Mouse (Mus musculus) myocyte (in vitro differentiated cells): ENCODE data around the gene Gak.

Source experiments
- CEBPB ChIP-seq: IDR thresholded peaks from 2 replicates; pipeline ENCODE4 v1.6.1; 2011; ENCODE audit warnings: mild to moderate bottlenecking, moderate library complexity; ENCODE audit not compliant: poor library complexity, insufficient read depth, severe bottlenecking
- POLR2A ChIP-seq: IDR thresholded peaks from one replicate; pipeline ENCODE4 v1.6.1; 2011; ENCODE audit warnings: low read depth, mild to moderate bottlenecking, control low read depth, moderate library complexity; ENCODE audit not compliant: insufficient read length

DNA sequence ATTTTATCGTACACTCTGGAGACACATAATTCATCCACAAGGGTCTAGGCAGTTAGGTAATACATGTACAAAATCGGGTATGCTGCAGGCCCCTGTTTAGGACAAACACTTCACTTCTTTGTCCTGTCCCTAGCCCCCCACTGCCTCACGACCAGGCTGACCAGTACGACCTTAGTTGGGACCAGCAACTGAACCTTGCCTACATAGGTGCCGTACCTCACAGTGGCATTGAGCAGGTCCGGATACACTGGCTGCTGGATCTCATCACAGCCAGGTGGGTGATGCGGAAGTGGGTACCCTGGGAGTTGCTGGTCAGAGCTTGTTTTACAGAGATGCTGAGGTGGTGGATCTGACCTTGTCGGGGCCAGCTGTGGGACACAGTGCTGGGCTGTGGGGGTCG lies 40.4 kb upstream of the Gak start:
- TF ChIP-seq CEBPB = no peak
- no peak for TF ChIP-seq POLR2A
